ENCODE assay signal across 14 mouse cellular contexts in the genomic region with DNA sequence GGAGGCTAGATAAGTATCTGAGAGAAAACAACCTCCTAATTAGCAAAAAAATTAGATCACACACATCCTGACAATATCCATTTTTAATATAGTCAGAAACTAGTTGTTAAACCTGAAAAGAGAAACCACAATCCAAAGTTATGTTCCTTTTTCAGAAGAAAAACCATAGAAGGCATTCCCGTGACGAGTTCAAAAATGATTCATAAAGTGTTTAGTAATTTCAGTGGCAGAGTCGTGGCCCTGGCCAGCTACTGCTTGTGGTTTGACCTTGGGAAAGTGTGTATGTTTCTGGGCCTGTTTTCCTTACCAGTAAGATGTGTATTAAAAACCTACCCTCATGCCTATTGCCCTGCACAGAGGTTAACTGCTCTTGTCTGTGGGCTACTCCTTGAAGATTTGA.
DNase-seq lines count a peak whose midpoint lies in the region.
"Had no signal": no experiment of that assay in that cellular context is flagged by ENCODE, and none has a peak within 500 bp of the region (broad histone marks: within the 10 kb centered on the region; RNA-seq: fewer than 3 reads in every experiment).

No protein-coding gene starts in this region.

- peak; percentile 27 for DNase-seq in adrenal gland, adult 2 months
- DNase-seq in adrenal gland, postnatal 25 days: no peak
- peak; percentile 3 for DNase-seq in heart, adult 11 months
- DNase-seq in heart, adult 8-10 months (ENCODE audit: low spot score): no peak
- DNase-seq in 3T3-L1 (ENCODE audit: low read depth, low spot score): peak; percentile 2
- no peak for DNase-seq in adipocyte (ENCODE audit: low spot score)
- DNase-seq: cerebellum, adult 18-20 months; cerebellum, adult 9-10 months; cerebellum, postnatal 14 days; gastrocnemius, postnatal 10 days; gastrocnemius, postnatal 36 days; heart, postnatal 10 days; heart, postnatal 36 days; kidney, adult 18-20 months had no signal

Comparison
In these comparisons a context has a peak if more than half of its experiments do, and no peak if none do; other contexts are left out.
1. DNase-seq: peak in adrenal gland, adult 2 months (single experiment), heart, adult 11 months (single experiment) and 3T3-L1 (single experiment); none in adrenal gland, postnatal 25 days (single experiment), heart, adult 8-10 months (single experiment) and adipocyte (single experiment).